Mouse (Mus musculus) adrenal gland (tissue): ENCODE measurements at regions not wholly inside any gene's neighbourhood (a gene's known extent, or its start where the extent isn't known, plus 50 kb on each side); places are given as distances from the start of the nearest gene placed in this dataset.
"Not testable (repeated sequence)": the region's sequence is repeated elsewhere in the genome, so short reads cannot be mapped to it uniquely, and the experiment has no call there.

Experiments used
- intact Hi-C: fragments of 180-260 bp; cut with DNase I; formaldehyde crosslinking; loops from one replicate; pipeline ENCODE4 v1.15.1; 2025

GRCm38 (mm10) chr9:84461441-84461840 lies 536.5 kb downstream of the Bckdhb start:
- intact Hi-C loops, result loop anchor here (10.0 kb wide), 1 partner anchor 1133 kb away; no protein-coding TSS in a partner anchor

DNA sequence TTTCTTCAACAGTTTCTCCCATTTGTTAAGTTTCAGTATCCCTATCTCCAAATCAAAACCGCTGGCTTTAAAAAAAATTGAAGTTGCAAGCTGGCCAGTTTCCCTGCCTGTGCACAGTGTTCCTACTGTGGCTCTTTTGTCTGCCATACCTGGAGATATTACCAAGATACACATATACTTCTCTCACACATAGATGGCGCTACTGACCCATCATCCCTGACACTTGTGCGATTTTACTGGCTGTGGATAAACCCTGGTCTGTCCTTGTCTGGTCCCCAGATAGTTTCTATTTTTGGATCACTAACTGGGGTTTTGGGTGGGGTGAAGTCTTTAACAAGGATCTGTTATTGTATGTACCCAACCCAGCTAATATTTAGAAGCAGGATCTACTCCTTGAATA lies 541.8 kb downstream of the Bckdhb start:
- intact Hi-C loops, result loop anchor here (2.0 to 10.0 kb wide), 2 partner anchors 862 to 1128 kb away; no protein-coding TSS in a partner anchor

DNA sequence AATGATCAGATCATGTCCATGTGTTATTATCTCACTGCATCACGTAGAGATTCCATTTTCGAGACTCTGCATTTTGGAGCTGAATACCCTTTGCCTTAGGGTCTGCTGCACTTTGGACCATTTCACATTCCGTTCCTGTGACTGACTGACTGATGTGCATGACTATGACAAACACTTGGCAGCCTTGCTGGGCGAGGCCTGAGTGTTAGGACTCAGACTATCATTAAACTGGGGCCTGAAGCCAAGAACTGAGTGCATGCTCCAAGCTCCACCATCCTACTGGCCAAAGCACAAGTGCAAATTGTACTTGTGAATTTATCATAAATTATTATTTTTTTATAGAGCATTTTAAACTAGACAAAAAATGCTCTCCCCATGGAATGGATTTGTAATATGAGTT lies 547.8 kb downstream of the Bckdhb start:
- intact Hi-C loops, result no loop called here

DNA sequence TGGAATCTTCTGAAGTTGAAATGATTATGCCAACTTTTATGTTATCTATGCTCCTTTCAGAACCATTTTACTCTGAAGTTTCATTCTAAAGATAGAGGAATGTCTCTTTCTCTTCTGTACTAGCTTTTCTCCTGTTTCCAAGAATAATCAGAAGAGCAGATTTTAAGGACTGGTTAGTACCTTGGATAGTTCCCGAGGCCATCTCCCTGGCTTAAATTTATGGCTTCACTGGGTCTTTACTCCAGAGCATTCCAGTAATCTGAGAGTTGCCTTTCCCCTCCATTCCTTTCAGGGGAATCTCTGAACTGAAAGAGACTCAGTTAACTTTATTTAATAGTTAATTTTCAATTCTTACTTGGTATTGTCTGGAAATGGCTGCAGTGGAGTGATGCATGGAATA lies 551.0 kb downstream of the Bckdhb start:
- intact Hi-C loops, result no loop called here

DNA sequence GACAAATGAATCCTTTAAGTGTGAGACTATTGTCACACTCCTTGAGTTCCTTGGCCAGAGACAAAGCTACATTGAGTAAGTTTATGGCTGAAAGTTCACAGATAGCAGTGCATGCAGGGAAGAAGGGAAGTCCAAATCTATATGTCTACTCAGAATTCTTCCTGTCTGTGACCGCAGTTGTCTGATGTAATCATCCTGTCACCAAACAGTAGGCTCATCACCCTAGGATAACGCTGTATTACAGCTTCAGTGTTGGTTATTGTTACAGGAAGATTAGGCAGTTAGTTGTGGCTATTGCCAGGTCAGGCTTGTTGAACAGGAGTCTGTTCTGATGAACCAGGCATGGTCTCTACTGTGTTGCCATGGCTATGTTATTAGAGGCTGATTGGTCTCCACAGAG lies 574.6 kb downstream of the Bckdhb start:
- intact Hi-C loops, result no loop called here

GRCm38 (mm10) chr9:84502981-84503380 lies 578.0 kb downstream of the Bckdhb start:
- intact Hi-C loops, result not testable (repeated sequence)

- intact Hi-C loops, result no loop called here
Observed at GRCm38 (mm10) chr9:84517064-84517463, 592.1 kb downstream of the Bckdhb start.

DNA sequence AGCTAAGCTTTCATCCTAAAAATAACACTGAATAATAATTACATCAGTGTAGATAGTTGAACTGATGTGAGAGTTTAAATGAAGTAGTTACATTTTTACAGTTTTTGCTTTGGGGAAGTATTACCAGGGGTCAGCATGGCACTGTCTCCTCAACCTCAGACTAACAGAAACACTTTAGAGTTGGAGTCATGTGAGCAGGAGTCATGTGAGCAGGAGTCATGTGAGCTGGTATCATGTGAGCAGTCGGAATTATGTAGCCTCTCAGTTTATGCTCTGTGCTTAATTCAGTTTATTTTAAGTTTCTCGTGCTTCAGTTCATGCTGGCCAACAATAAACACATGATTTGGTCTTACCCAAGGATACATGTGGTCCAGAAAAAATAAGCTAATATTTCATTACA lies 620.5 kb downstream of the Bckdhb start:
- intact Hi-C loops, result no loop called here

DNA sequence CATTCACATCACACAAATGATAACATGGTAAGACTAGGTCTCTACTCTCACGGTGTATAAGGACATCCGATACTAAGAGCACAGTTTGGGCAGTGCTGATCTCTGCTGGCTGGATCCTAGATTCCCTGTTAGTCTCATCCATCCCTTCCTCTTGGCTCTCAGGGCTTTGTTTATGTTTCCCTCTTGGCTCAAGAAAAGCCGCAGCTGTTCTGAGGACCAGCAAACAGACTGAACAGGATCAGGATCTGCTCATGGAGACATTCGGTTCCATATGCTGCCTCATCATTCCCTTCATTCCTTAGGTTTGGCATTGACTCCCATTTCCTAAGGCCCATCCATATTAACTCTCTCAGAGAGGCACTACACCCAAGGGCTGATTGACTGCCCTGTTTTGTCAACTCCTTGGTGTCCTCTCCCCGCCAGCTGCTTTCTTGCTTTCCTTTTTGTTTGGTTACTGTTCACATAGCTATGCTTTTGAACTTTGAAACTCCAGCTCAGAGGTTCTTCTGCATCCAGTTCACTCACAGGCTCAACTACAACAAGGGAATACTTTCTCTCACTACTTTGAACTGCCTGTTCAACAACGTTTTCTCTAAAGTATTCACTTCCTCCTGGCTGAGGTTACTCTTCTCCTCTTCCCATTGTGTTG lies 623.2 kb downstream of the Bckdhb start:
- intact Hi-C loops, result no loop called here

- intact Hi-C loops, result no loop called here
Observed at GRCm38 (mm10) chr9:84555237-84555636, 630.3 kb downstream of the Bckdhb start.

DNA sequence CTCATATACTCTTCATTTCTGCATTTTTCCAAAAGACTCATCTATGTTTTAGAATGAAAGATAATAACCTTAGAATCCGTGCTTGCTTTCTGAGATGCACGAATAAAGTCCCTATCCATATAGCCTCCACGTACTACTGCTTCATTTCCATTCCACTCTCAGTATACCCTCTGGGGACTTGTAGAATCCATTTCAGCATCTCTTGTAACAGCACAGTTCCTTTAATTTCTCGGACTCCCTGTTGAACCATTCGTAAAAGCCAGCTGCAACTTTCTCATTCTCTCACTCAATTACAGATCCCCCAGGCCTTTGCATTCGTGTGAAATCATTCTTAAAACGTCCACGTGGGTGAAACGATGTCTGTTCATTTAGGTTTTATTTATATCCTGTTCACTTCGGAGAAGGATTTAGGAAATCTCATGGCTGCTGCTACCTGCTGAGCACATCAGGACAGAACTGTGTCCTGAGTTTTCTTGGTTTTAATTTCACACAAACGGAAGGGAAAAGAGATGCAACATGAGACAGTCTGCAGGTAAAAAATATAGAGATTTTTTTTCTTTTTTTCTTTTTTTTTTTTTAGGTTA lies 631.4 kb downstream of the Bckdhb start:
- intact Hi-C loops, result no loop called here

DNA sequence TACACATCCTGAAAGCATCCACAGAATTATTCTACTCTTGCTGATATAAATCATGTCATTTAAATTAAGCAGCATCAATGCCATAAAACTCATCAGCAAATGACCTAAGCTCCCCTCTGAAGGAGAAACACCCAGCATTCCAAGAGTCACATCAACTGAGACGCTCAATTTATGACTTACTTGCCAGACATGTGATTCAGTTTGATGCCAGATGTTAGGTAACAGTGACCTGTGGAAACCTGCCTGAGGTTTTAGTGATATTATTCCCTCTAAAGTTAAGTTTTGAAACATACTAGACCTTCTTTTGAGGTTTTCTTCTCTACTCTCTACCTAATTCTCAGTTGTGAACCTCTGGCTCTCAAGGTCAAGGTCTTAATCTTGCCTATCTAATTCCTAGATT lies 633.4 kb downstream of the Bckdhb start:
- intact Hi-C loops, result no loop called here

DNA sequence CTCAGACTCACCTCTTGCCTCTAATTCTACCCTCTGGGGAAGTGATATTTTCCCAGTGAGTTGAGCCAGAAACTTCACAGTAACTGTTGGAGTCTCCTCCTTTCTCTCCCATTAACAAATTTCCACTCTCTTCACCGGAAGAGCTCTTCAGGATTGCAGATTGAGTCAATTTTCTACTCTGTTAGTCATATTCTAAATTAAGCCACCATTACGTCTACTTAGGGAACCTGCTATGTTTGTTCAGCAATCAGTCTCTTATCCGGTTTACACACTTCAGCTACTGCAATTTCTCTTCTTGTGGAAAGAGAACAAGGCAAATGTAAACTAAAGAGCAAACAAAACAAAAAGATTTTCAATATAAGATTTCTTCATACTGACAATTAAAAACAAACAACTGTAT lies 644.6 kb downstream of the Bckdhb start:
- intact Hi-C loops, result no loop called here

GRCm38 (mm10) chr9:84577781-84578180 lies 652.8 kb downstream of the Bckdhb start:
- intact Hi-C loops, result no loop called here

DNA sequence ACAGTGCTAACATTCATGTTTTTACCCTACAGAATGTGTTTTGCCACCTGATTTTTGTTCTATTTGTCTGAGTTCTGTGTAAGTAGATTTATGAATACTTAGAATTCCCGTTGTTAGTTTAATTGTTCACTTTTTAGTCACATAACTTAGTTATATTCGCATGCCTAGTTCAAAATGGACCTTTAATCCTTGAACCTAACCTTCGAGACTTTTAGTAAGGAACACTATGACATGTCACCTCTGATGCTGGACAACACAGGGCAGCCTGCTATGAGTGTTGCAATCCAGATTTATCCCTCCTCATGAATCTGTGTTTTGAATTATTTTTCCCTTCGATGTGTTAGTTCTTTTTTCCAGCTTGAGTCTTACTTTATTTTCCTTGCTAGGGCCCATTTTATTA lies 662.8 kb downstream of the Bckdhb start:
- intact Hi-C loops, result no loop called here

DNA sequence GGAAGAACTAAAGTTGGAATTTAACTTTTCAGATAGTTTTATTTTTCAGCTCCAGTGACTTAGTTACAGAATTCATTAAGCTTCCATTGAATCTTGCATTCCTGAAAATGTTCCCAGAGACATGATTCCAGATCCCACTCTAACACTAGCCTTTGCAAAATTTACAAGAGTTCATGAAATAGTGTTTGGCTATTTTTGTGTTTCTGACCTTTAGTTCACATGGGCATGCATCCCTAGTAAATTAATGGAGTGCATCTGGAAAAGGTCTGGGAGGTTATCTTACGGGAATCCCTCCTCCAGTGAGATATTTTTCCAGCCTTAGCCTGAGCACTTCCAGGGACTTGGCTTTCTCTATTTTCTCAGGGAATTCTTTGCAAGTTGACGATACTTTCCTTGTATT lies 669.8 kb downstream of the Bckdhb start:
- intact Hi-C loops, result no loop called here
